Mouse (Mus musculus) forebrain, postnatal 0 days (tissue): Measurements from ENCODE around the gene Slco3a1. TPM values are rescaled to one million over a fixed set of nuclear protein-coding genes. Genes with fewer than 3 reads are reported as not detected.
A peak's percentile ranks its signal among the peaks of the same experiment; 100 is the strongest.

Experiments used
- ATAC-seq: fragments of 200-750 bp; cut with Nextera tagmentation; 2 replicates; pipeline ENCODE4 v1.8.0; 2017; ENCODE audit warnings: mild to moderate bottlenecking, moderate library complexity
- DNase-seq: peaks from one replicate; pipeline ENCODE4 v3.0.0-alpha.2; 2015
- H3K27ac ChIP-seq: fragments of 300-500 bp; sonication (generic); 2 replicates; pipeline ENCODE4 v1.5.1; 2014; ENCODE audit warnings: low read depth, mild to moderate bottlenecking, antibody characterized with exemption, low read length, moderate library complexity, mixed read lengths
- H3K27me3 ChIP-seq: fragments of 300-500 bp; sonication (generic); 2 replicates; pipeline ENCODE4 v1.6.1; 2014; ENCODE audit warnings: mild to moderate bottlenecking, low read length, mixed read lengths; ENCODE audit not compliant: insufficient read depth
- H3K36me3 ChIP-seq: fragments of 300-500 bp; sonication (generic); 2 replicates; pipeline ENCODE4 v1.6.1; 2014; ENCODE audit warnings: mild to moderate bottlenecking, moderate library complexity; ENCODE audit not compliant: insufficient read depth
- H3K4me1 ChIP-seq: fragments of 300-500 bp; sonication (generic); 2 replicates; pipeline ENCODE4 v1.6.1; 2014; ENCODE audit warnings: antibody characterized with exemption; ENCODE audit not compliant: insufficient read depth
- H3K4me2 ChIP-seq: fragments of 300-500 bp; sonication (generic); 2 replicates; pipeline ENCODE4 v1.6.1; 2014; ENCODE audit warnings: low read depth, mild to moderate bottlenecking, moderate library complexity
- H3K4me3 ChIP-seq: fragments of 300-500 bp; sonication (generic); 2 replicates; pipeline ENCODE4 v1.5.1; 2014; ENCODE audit warnings: low read depth, low read length, mixed read lengths
- H3K9ac ChIP-seq: fragments of 300-500 bp; sonication (generic); 2 replicates; pipeline ENCODE4 v1.6.1; 2014; ENCODE audit warnings: mild to moderate bottlenecking
- H3K9me3 ChIP-seq: fragments of 300-500 bp; sonication (generic); 2 replicates; pipeline ENCODE4 v1.6.1; 2016; ENCODE audit warnings: low read length
- CTCF ChIP-seq: sonication (generic); IDR thresholded peaks from 2 replicates; pipeline ENCODE4 v1.5.1; 2016; ENCODE audit warnings: antibody characterized with exemption, control low read depth, low read depth
- WGBS: fragments of 180-500 bp; shearing (Covaris S2); extraction: QIAGEN DNeasy Blood & Tissue Kit; methylation state at CpG from one replicate; pipeline ENCODE4 v1.1.7; 2014; 5-methylcytosine and 5-hydroxymethylcytosine counted together
- polyA plus RNA-seq: library from polyadenylated mRNA; unstranded; fragments of >200 nt; fragmentation: Nextera tagmentation; extraction: Ambion mirVana; gene quantifications from 2 replicates; pipeline ENCODE4 v1.2.1, GENCODE M21; 2015
- total RNA-seq: library from RNA; depleted of rRNA; stranded (reverse); fragments of >200 nt; gene quantifications from 2 replicates; pipeline ENCODE4 v1.2.3, GENCODE M21; 2014

Gene Slco3a1
- total and polyA plus RNA-seq, 2 experiments from 2014 or later: 25.2 to 27.8 TPM

DNA sequence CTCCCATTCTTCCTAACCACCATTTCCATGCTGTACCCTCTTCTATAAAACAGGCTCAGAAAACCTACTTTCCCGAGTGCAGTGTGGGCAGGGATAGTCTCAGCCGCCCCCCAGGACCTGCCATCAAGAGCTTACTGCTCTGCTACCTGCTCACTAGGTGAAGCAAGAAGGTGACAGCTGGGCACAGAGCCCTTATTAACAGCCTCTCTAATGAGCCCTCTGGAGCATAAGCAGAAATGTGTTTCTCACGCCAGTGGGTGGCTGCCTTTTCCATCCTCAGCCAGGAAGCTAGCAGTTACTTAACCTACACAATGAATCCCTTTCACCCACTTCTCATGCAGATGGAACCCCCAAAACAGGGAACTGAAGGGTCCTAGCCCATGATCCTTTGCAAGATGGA, 66.9 kb downstream of the Slco3a1 start:
- no peaks in the 10 kb centered on the region for H3K9me3 ChIP-seq
- H3K4me2 ChIP-seq: no peak overlapping the region
- no peaks in the 10 kb centered on the region for H3K4me1 ChIP-seq
- DNase-seq (no peak), ATAC-seq (no peak)
- whole genome bisulfite sequencing: 72% methylated on average over 3 of the region's 3 CpGs
- H3K36me3 ChIP-seq: no peaks in the 10 kb centered on the region
- H3K4me3 ChIP-seq: no peak overlapping the region
- H3K27me3 ChIP-seq: no peaks in the 10 kb centered on the region
- no peak overlapping the region for H3K27ac ChIP-seq
- TF ChIP-seq CTCF: no peak
- H3K9ac ChIP-seq: no peak overlapping the region

GRCm38 (mm10) chr7:74486083-74486482, 68.5 kb downstream of the Slco3a1 start:
- H3K4me2 ChIP-seq: no peak overlapping the region
- H3K36me3 ChIP-seq: no peaks in the 10 kb centered on the region
- H3K27ac ChIP-seq: no peak overlapping the region
- H3K4me1 ChIP-seq: no peaks in the 10 kb centered on the region
- TF ChIP-seq CTCF: no peak
- H3K4me3 ChIP-seq: no peak overlapping the region
- WGBS: 86% methylated on average over 4 of the region's 4 CpGs
- ATAC-seq: no peak
- DNase-seq: no peak
- no peaks in the 10 kb centered on the region for H3K27me3 ChIP-seq
- H3K9me3 ChIP-seq: no peaks in the 10 kb centered on the region
- no peak overlapping the region for H3K9ac ChIP-seq

DNA sequence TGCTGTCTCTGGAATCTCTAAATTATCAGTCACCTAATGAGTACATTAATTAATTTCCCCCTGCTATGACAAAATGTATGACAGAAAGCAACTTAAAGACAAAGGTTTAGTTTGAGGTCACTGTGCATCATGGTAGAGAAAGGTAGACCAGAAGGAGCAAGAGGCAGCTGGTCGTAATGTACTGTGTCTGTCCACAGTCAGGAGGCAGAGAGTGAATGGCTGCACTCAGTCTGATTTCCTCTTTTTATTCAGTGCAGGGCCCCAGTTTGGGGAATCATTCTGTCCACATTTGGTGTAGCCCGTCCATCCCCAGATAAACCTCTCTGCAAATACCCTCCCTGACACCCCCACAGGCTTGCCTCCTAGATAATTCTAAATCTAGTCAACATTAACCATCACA, 68.9 kb downstream of the Slco3a1 start:
- WGBS: 90% methylated on average over 2 of the region's 2 CpGs
- ATAC-seq (no peak), DNase-seq (no peak)
- Histone ChIP-seq H3K36me3 (no peaks in the 10 kb centered on the region), H3K9ac (no peak overlapping the region), H3K9me3 (no peaks in the 10 kb centered on the region), H3K4me2 (no peak overlapping the region), H3K27me3 (no peaks in the 10 kb centered on the region), H3K4me1 (no peaks in the 10 kb centered on the region), H3K4me3 (no peak overlapping the region), H3K27ac (no peak overlapping the region)
- TF ChIP-seq CTCF: no peak

- no peaks in the 10 kb centered on the region for H3K4me1 ChIP-seq
- H3K4me3 ChIP-seq: no peak overlapping the region
- no peak for ATAC-seq
- no peak for TF ChIP-seq CTCF
- H3K36me3 ChIP-seq: no peaks in the 10 kb centered on the region
- H3K9ac ChIP-seq: no peak overlapping the region
- H3K27me3 ChIP-seq: no peaks in the 10 kb centered on the region
- H3K4me2 ChIP-seq: no peak overlapping the region
- WGBS: 93% methylated on average over 2 of the region's 2 CpGs
- H3K9me3 ChIP-seq: no peaks in the 10 kb centered on the region
- H3K27ac ChIP-seq: no peak overlapping the region
- no peak for DNase-seq
Observed at GRCm38 (mm10) chr7:74484024-74484385, 70.6 kb downstream of the Slco3a1 start.

- ATAC-seq (no peak), DNase-seq (no peak)
- Histone ChIP-seq H3K36me3 (no peaks in the 10 kb centered on the region), H3K27ac (no peak overlapping the region), H3K9me3 (no peaks in the 10 kb centered on the region), H3K4me2 (no peak overlapping the region), H3K9ac (no peak overlapping the region), H3K4me3 (no peak overlapping the region), H3K27me3 (no peaks in the 10 kb centered on the region), H3K4me1 (no peaks in the 10 kb centered on the region)
- 97% methylated on average over 3 of the region's 3 CpGs for whole genome bisulfite sequencing
- no peak for TF ChIP-seq CTCF
Observed at GRCm38 (mm10) chr7:74483294-74484023, 71.1 kb downstream of the Slco3a1 start.

- no peak for TF ChIP-seq CTCF
- Histone ChIP-seq H3K36me3 (no peaks in the 10 kb centered on the region), H3K27ac (no peak overlapping the region), H3K27me3 (no peaks in the 10 kb centered on the region), H3K4me2 (no peak overlapping the region), H3K4me1 (no peaks in the 10 kb centered on the region), H3K9ac (no peak overlapping the region), H3K4me3 (no peak overlapping the region), H3K9me3 (no peaks in the 10 kb centered on the region)
- WGBS: 63% methylated on average over 7 of the region's 7 CpGs
- no peak for DNase-seq
- peak; percentile 66 for ATAC-seq
Observed at GRCm38 (mm10) chr7:74471740-74472139, 82.8 kb downstream of the Slco3a1 start.

- TF ChIP-seq CTCF: no peak
- Histone ChIP-seq H3K9me3 (no peaks in the 10 kb centered on the region), H3K27ac (no peak overlapping the region), H3K27me3 (no peaks in the 10 kb centered on the region), H3K36me3 (no peaks in the 10 kb centered on the region), H3K4me3 (no peak overlapping the region), H3K9ac (no peak overlapping the region), H3K4me2 (no peak overlapping the region), H3K4me1 (no peaks in the 10 kb centered on the region)
- DNase-seq (no peak), ATAC-seq (no peak)
- 89% methylated on average over 4 of the region's 4 CpGs for WGBS
Observed at GRCm38 (mm10) chr7:74466886-74467285, 87.7 kb downstream of the Slco3a1 start.
